Mouse (Mus musculus): ENCODE data around the gene Kcnj6.

Gene Kcnj6

GRCm38 (mm10) chr16:94997340-94997849 is at the start of gene Kcnj6:
Gene Kcnj6, minus strand, starts transcription at chr16:94997701.
- no peak for DNase-seq

- DNase-seq: no peak
These were observed 12.4 kb upstream of the Kcnj6 start for GRCm38 (mm10) chr16:95009937-95010336.

- no peak for DNase-seq
These were observed 7.1 kb upstream of the Kcnj6 start for GRCm38 (mm10) chr16:95004599-95004998.

- no peak for DNase-seq
These were observed 2.0 kb upstream of the Kcnj6 start for GRCm38 (mm10) chr16:94999551-94999950.

GRCm38 (mm10) chr16:94999019-94999418 is 1.5 kb upstream of the Kcnj6 start:
- no peak for DNase-seq

- no peak for DNase-seq
These were observed 665 bp downstream of the Kcnj6 start for GRCm38 (mm10) chr16:94996791-94997281.

GRCm38 (mm10) chr16:94995542-94996131 is 1.9 kb downstream of the Kcnj6 start:
- peak; percentile 4 for DNase-seq

GRCm38 (mm10) chr16:94994924-94995323 is 2.6 kb downstream of the Kcnj6 start:
- no peak for DNase-seq

- DNase-seq: no peak
These were observed 3.4 kb downstream of the Kcnj6 start for GRCm38 (mm10) chr16:94994148-94994547.

- no peak for DNase-seq
These were observed 7.4 kb downstream of the Kcnj6 start for GRCm38 (mm10) chr16:94990114-94990513.

GRCm38 (mm10) chr16:94986731-94987130 is 10.8 kb downstream of the Kcnj6 start:
- no peak for DNase-seq

- DNase-seq: no peak
These were observed 13.2 kb downstream of the Kcnj6 start for GRCm38 (mm10) chr16:94984263-94984662.

GRCm38 (mm10) chr16:94980374-94980773 is 17.1 kb downstream of the Kcnj6 start:
- no peak for DNase-seq

- DNase-seq: no peak
These were observed 18.0 kb downstream of the Kcnj6 start for GRCm38 (mm10) chr16:94979499-94979898.

- DNase-seq: no peak
These were observed 25.2 kb downstream of the Kcnj6 start for GRCm38 (mm10) chr16:94972080-94972855.

- no peak for DNase-seq
These were observed 28.6 kb downstream of the Kcnj6 start for GRCm38 (mm10) chr16:94968941-94969340.

GRCm38 (mm10) chr16:94968472-94968871 is 29.0 kb downstream of the Kcnj6 start:
- no peak for DNase-seq

- DNase-seq: no peak
These were observed 40.2 kb downstream of the Kcnj6 start for GRCm38 (mm10) chr16:94957156-94957828.

GRCm38 (mm10) chr16:94956410-94956809 is 41.1 kb downstream of the Kcnj6 start:
- no peak for DNase-seq

- no peak for DNase-seq
These were observed 44.2 kb downstream of the Kcnj6 start for GRCm38 (mm10) chr16:94953294-94953693.

- DNase-seq: no peak
These were observed 48.3 kb downstream of the Kcnj6 start for GRCm38 (mm10) chr16:94949172-94949571.

- peak; percentile 6 for DNase-seq
These were observed 50.7 kb downstream of the Kcnj6 start for GRCm38 (mm10) chr16:94946848-94947247.

GRCm38 (mm10) chr16:94932702-94933101 is 64.8 kb downstream of the Kcnj6 start:
- no peak for DNase-seq
